Mouse (Mus musculus): ENCODE measurements at regions not wholly inside any gene's neighbourhood (a gene's known extent, or its start where the extent isn't known, plus 50 kb on each side); places are given as distances from the start of the nearest gene placed in this dataset.

GRCm38 (mm10) chr5:7517520-7518181 lies 173.1 kb upstream of the Zfp804b start:
- Histone ChIP-seq H3K27me3 (ENCODE audit: insufficient read depth, low read length) (no peaks in the 10 kb centered on the region), H3K9ac (replicated peaks; ENCODE audit: low read length, poor library complexity, severe bottlenecking) (no peak overlapping the region), H3K4me2 (ENCODE audit: low read depth, low read length, poor library complexity, severe bottlenecking) (no peak overlapping the region), H3K9me3 (ENCODE audit: low read length) (no peaks in the 10 kb centered on the region), H3K27ac (ENCODE audit: low read depth, low read length) (no peak overlapping the region), H3K4me3 (ENCODE audit: low read depth, low read length) (no peak overlapping the region), H3K36me3 (ENCODE audit: insufficient read depth, low read length) (no peaks in the 10 kb centered on the region), H3K4me1 (ENCODE audit: insufficient read depth, low read length) (no peaks in the 10 kb centered on the region)
- 82% methylated on average over 3 of the region's 3 CpGs for WGBS
- DNase-seq (ENCODE audit: low spot score) (no peak), ATAC-seq (ENCODE audit: low FRiP score) (no peak)
- TF ChIP-seq CTCF (IDR thresholded peaks at IDR 0.05): no peak

- Histone ChIP-seq H3K9ac (replicated peaks; ENCODE audit: low read length, poor library complexity, severe bottlenecking) (no peak overlapping the region), H3K9me3 (ENCODE audit: low read length) (no peaks in the 10 kb centered on the region), H3K27ac (ENCODE audit: low read depth, low read length) (no peak overlapping the region), H3K27me3 (ENCODE audit: insufficient read depth, low read length) (no peaks in the 10 kb centered on the region), H3K36me3 (ENCODE audit: insufficient read depth, low read length) (no peaks in the 10 kb centered on the region), H3K4me2 (ENCODE audit: low read depth, low read length, poor library complexity, severe bottlenecking) (no peak overlapping the region), H3K4me3 (ENCODE audit: low read depth, low read length) (no peak overlapping the region), H3K4me1 (ENCODE audit: insufficient read depth, low read length) (no peaks in the 10 kb centered on the region)
- WGBS: 83% methylated on average over 1 of the region's 1 CpGs
- no peak for TF ChIP-seq CTCF (IDR thresholded peaks at IDR 0.05)
- DNase-seq (ENCODE audit: low spot score) (no peak), ATAC-seq (ENCODE audit: low FRiP score) (no peak)
Observed at GRCm38 (mm10) chr5:7532686-7533199, 188.2 kb upstream of the Zfp804b start.

- Histone ChIP-seq H3K4me1 (ENCODE audit: insufficient read depth, low read length) (no peaks in the 10 kb centered on the region), H3K4me2 (ENCODE audit: low read depth, low read length, poor library complexity, severe bottlenecking) (no peak overlapping the region), H3K36me3 (ENCODE audit: insufficient read depth, low read length) (no peaks in the 10 kb centered on the region), H3K27me3 (ENCODE audit: insufficient read depth, low read length) (no peaks in the 10 kb centered on the region), H3K4me3 (ENCODE audit: low read depth, low read length) (no peak overlapping the region), H3K9me3 (ENCODE audit: low read length) (no peaks in the 10 kb centered on the region), H3K9ac (replicated peaks; ENCODE audit: low read length, poor library complexity, severe bottlenecking) (no peak overlapping the region), H3K27ac (ENCODE audit: low read depth, low read length) (no peak overlapping the region)
- ATAC-seq (ENCODE audit: low FRiP score) (no peak), DNase-seq (ENCODE audit: low spot score) (peak; percentile 10)
- whole genome bisulfite sequencing: 66% methylated on average over 2 of the region's 2 CpGs
- TF ChIP-seq CTCF (IDR thresholded peaks at IDR 0.05): no peak
Observed at GRCm38 (mm10) chr5:7539812-7540645, 195.5 kb upstream of the Zfp804b start.

GRCm38 (mm10) chr5:7540646-7541038 lies 196.1 kb upstream of the Zfp804b start:
- no peak overlapping the region for H3K4me3 ChIP-seq (ENCODE audit: low read depth, low read length)
- no peaks in the 10 kb centered on the region for H3K36me3 ChIP-seq (ENCODE audit: insufficient read depth, low read length)
- no peaks in the 10 kb centered on the region for H3K4me1 ChIP-seq (ENCODE audit: insufficient read depth, low read length)
- 79% methylated on average over 4 of the region's 4 CpGs for WGBS
- no peak overlapping the region for H3K4me2 ChIP-seq (ENCODE audit: low read depth, low read length, poor library complexity, severe bottlenecking)
- no peak for ATAC-seq (ENCODE audit: low FRiP score)
- H3K27ac ChIP-seq (ENCODE audit: low read depth, low read length): no peak overlapping the region
- no peak overlapping the region for H3K9ac ChIP-seq (replicated peaks; ENCODE audit: low read length, poor library complexity, severe bottlenecking)
- H3K9me3 ChIP-seq (ENCODE audit: low read length): no peaks in the 10 kb centered on the region
- H3K27me3 ChIP-seq (ENCODE audit: insufficient read depth, low read length): no peaks in the 10 kb centered on the region
- DNase-seq (ENCODE audit: low spot score): no peak
- TF ChIP-seq CTCF (IDR thresholded peaks at IDR 0.05): no peak

GRCm38 (mm10) chr5:7543857-7544256 lies 199.3 kb upstream of the Zfp804b start:
- Histone ChIP-seq H3K4me1 (ENCODE audit: insufficient read depth, low read length) (no peaks in the 10 kb centered on the region), H3K27me3 (ENCODE audit: insufficient read depth, low read length) (no peaks in the 10 kb centered on the region), H3K27ac (ENCODE audit: low read depth, low read length) (no peak overlapping the region), H3K36me3 (ENCODE audit: insufficient read depth, low read length) (no peaks in the 10 kb centered on the region), H3K4me3 (ENCODE audit: low read depth, low read length) (no peak overlapping the region), H3K4me2 (ENCODE audit: low read depth, low read length, poor library complexity, severe bottlenecking) (no peak overlapping the region), H3K9me3 (ENCODE audit: low read length) (no peaks in the 10 kb centered on the region), H3K9ac (replicated peaks; ENCODE audit: low read length, poor library complexity, severe bottlenecking) (no peak overlapping the region)
- DNase-seq (ENCODE audit: low spot score) (no peak), ATAC-seq (ENCODE audit: low FRiP score) (no peak)
- 40% methylated on average over 3 of the region's 3 CpGs for whole genome bisulfite sequencing
- TF ChIP-seq CTCF (IDR thresholded peaks at IDR 0.05): no peak

- H3K4me1 ChIP-seq (ENCODE audit: insufficient read depth, low read length): no peaks in the 10 kb centered on the region
- no peak overlapping the region for H3K4me3 ChIP-seq (ENCODE audit: low read depth, low read length)
- H3K27ac ChIP-seq (ENCODE audit: low read depth, low read length): no peak overlapping the region
- no peak overlapping the region for H3K4me2 ChIP-seq (ENCODE audit: low read depth, low read length, poor library complexity, severe bottlenecking)
- 61% methylated on average over 2 of the region's 2 CpGs for WGBS
- H3K27me3 ChIP-seq (ENCODE audit: insufficient read depth, low read length): no peaks in the 10 kb centered on the region
- ATAC-seq (ENCODE audit: low FRiP score) (no peak), DNase-seq (ENCODE audit: low spot score) (no peak)
- H3K9me3 ChIP-seq (ENCODE audit: low read length): no peaks in the 10 kb centered on the region
- no peak overlapping the region for H3K9ac ChIP-seq (replicated peaks; ENCODE audit: low read length, poor library complexity, severe bottlenecking)
- H3K36me3 ChIP-seq (ENCODE audit: insufficient read depth, low read length): no peaks in the 10 kb centered on the region
- no peak for TF ChIP-seq CTCF (IDR thresholded peaks at IDR 0.05)
Observed at GRCm38 (mm10) chr5:7580413-7580812, 235.9 kb upstream of the Zfp804b start.

All from midbrain, postnatal 0 days (tissue).